Mouse (Mus musculus) thymus, postnatal 36 days (tissue): ENCODE measurements around the gene Atxn2.

Experiments
- DNase-seq, 2 experiments: peaks; one replicate each; pipeline ENCODE4 v3.0.0; 2022; ENCODE audit warnings: mixed read lengths in 2 of 2

Atxn2 gene

GRCm38 (mm10) chr5:121766038-121766773 lies 55.1 kb downstream of the Atxn2 start:
- DNase-seq: peak; percentile 8 to 16

GRCm38 (mm10) chr5:121767564-121767963 lies 56.4 kb downstream of the Atxn2 start:
- no peak for DNase-seq

GRCm38 (mm10) chr5:121769827-121770226 lies 58.7 kb downstream of the Atxn2 start:
- DNase-seq: no peak

- DNase-seq: no peak
These were observed 60.5 kb downstream of the Atxn2 start for GRCm38 (mm10) chr5:121771611-121772010.

- DNase-seq: no peak
These were observed 67.5 kb downstream of the Atxn2 start for GRCm38 (mm10) chr5:121778485-121779119.

- no peak for DNase-seq
These were observed 69.0 kb downstream of the Atxn2 start for GRCm38 (mm10) chr5:121780180-121780579.

- no peak for DNase-seq
These were observed 71.3 kb downstream of the Atxn2 start for GRCm38 (mm10) chr5:121782467-121782866.

- no peak for DNase-seq
These were observed 72.8 kb downstream of the Atxn2 start for GRCm38 (mm10) chr5:121783862-121784500.

- no peak for DNase-seq
These were observed 79.9 kb downstream of the Atxn2 start for GRCm38 (mm10) chr5:121791026-121791425.

- no peak for DNase-seq
These were observed 84.7 kb downstream of the Atxn2 start for GRCm38 (mm10) chr5:121795800-121796199.

- DNase-seq: no peak
These were observed 87.3 kb downstream of the Atxn2 start for GRCm38 (mm10) chr5:121798447-121798846.

GRCm38 (mm10) chr5:121807186-121807585 lies 96.0 kb downstream of the Atxn2 start:
- DNase-seq: no peak

- DNase-seq: no peak
These were observed 97.1 kb downstream of the Atxn2 start for GRCm38 (mm10) chr5:121808202-121808601.

- DNase-seq: no peak
These were observed 98.6 kb downstream of the Atxn2 start for GRCm38 (mm10) chr5:121809667-121810224.

- no peak for DNase-seq
These were observed 99.4 kb downstream of the Atxn2 start for GRCm38 (mm10) chr5:121810331-121811151.

- DNase-seq: no peak
These were observed 100.4 kb downstream of the Atxn2 start for GRCm38 (mm10) chr5:121811485-121811931.

- DNase-seq: no peak
These were observed 101.5 kb downstream of the Atxn2 start for GRCm38 (mm10) chr5:121812526-121813243.

GRCm38 (mm10) chr5:121813744-121814143 lies 102.6 kb downstream of the Atxn2 start:
- no peak for DNase-seq

GRCm38 (mm10) chr5:121815067-121815466 lies 103.9 kb downstream of the Atxn2 start:
- DNase-seq: peak in 1 of 2 experiments; percentile 38

- DNase-seq: no peak
These were observed 104.8 kb downstream of the Atxn2 start for GRCm38 (mm10) chr5:121815867-121816380.

- DNase-seq: no peak
These were observed 105.5 kb downstream of the Atxn2 start for GRCm38 (mm10) chr5:121816611-121817010.

GRCm38 (mm10) chr5:121817551-121817950 lies 106.4 kb downstream of the Atxn2 start:
- DNase-seq: no peak
